Mouse (Mus musculus) MEL (cell line): ENCODE data around the gene Gemin8. TPM values are rescaled to one million over a fixed set of nuclear protein-coding genes. Genes with fewer than 3 reads are reported as not detected.

Source experiments
- DNase-seq: peaks from one replicate; pipeline ENCODE4 v3.0.0; 2011; ENCODE audit warnings: low read depth, low spot score
- H3K27ac ChIP-seq: 2 replicates; pipeline ENCODE4 v1.5.1; 2012; ENCODE audit warnings: low read depth, mild to moderate bottlenecking, control low read depth, low read length, moderate library complexity; ENCODE audit not compliant: control insufficient read depth
- H3K27me3 ChIP-seq, 2 experiments: fragments of 150-350 bp in 1 of 2; sonication (generic) in 1 of 2; 2 replicates each; pipeline ENCODE4 v1.6.1; 2012; ENCODE audit warnings: low read length in 2 of 2, mild to moderate bottlenecking in 2 of 2, improper control_type of control experiment in 1 of 2, moderate library complexity in 1 of 2; ENCODE audit not compliant: insufficient read depth in 2 of 2, control insufficient read depth in 1 of 2
- H3K36me3 ChIP-seq, 2 experiments: 2 replicates each; pipeline ENCODE4 v1.6.1; 2012 to 2014; ENCODE audit warnings: low read length in 2 of 2, improper control_type of control experiment in 1 of 2, inconsistent platforms in 1 of 2, mild to moderate bottlenecking in 1 of 2; ENCODE audit not compliant: insufficient read depth in 2 of 2, control insufficient read depth in 1 of 2
- H3K4me1 ChIP-seq, 2 experiments: fragments of 150-350 bp in 1 of 2; sonication (generic) in 1 of 2; 2 replicates each; pipeline ENCODE4 v1.6.1; 2012; ENCODE audit warnings: low read length in 2 of 2, improper control_type of control experiment in 1 of 2, mild to moderate bottlenecking in 1 of 2; ENCODE audit not compliant: insufficient read depth in 2 of 2, control insufficient read depth in 1 of 2
- H3K4me3 ChIP-seq, 2 experiments: fragments of 150-350 bp in 1 of 2; sonication (generic) in 1 of 2; 2 replicates each; pipeline ENCODE4 v1.5.1; 2012; ENCODE audit warnings: low read depth in 2 of 2, low read length in 2 of 2, mild to moderate bottlenecking in 2 of 2, moderate library complexity in 2 of 2, control low read depth in 1 of 2, improper control_type of control experiment in 1 of 2; ENCODE audit not compliant: control insufficient read depth in 1 of 2, insufficient read depth in 1 of 2
- H3K79me2 ChIP-seq: 2 replicates; pipeline ENCODE4 v1.6.1; 2012; ENCODE audit warnings: mild to moderate bottlenecking, low read length, moderate library complexity; ENCODE audit not compliant: control insufficient read depth, poor library complexity, insufficient read depth
- H3K9ac ChIP-seq: 2 replicates; pipeline ENCODE4 v1.6.1; 2012; ENCODE audit warnings: low read depth, mild to moderate bottlenecking, control low read depth, low read length, moderate library complexity; ENCODE audit not compliant: control insufficient read depth, poor library complexity, severe bottlenecking
- H3K9me3 ChIP-seq: fragments of 150-350 bp; sonication (generic); replicated peaks from 2 replicates; pipeline ENCODE4 v1.6.1; 2012; ENCODE audit warnings: mild to moderate bottlenecking, low read length, improper control_type of control experiment, moderate library complexity; ENCODE audit not compliant: insufficient read depth
- BHLHE40 ChIP-seq: IDR thresholded peaks from 2 replicates; pipeline ENCODE4 v1.6.1; 2012; ENCODE audit warnings: low read depth, mild to moderate bottlenecking, inconsistent platforms, low read length, improper control_type of control experiment, borderline replicate concordance
- CHD1 ChIP-seq: IDR thresholded peaks from 2 replicates; pipeline ENCODE4 v1.6.1; 2012; ENCODE audit warnings: low read depth, mild to moderate bottlenecking, inconsistent platforms, low read length, improper control_type of control experiment
- CHD2 ChIP-seq: IDR thresholded peaks from 2 replicates; pipeline ENCODE4 v1.6.1; 2011; ENCODE audit warnings: low read length, improper control_type of control experiment
- CTCF ChIP-seq, 3 experiments: IDR thresholded peaks in 2 of 3; conservative IDR thresholded peaks in 1 of 3; 2 replicates each; pipeline ENCODE4 v1.5.1; 2011 to 2012; ENCODE audit warnings: low read length in 3 of 3, low read depth in 2 of 3, mild to moderate bottlenecking in 2 of 3, improper control_type of control experiment in 1 of 3, inconsistent platforms in 1 of 3, mixed read lengths in 1 of 3, moderate library complexity in 1 of 3; ENCODE audit not compliant: control insufficient read depth in 1 of 3, insufficient read depth in 1 of 3, poor library complexity in 1 of 3, severe bottlenecking in 1 of 3
- E2F4 ChIP-seq: IDR thresholded peaks from 2 replicates; pipeline ENCODE4 v1.6.1; 2011; ENCODE audit warnings: low read depth, low read length, improper control_type of control experiment, borderline replicate concordance
- ELF1 ChIP-seq: IDR thresholded peaks from 2 replicates; pipeline ENCODE4 v1.6.1; 2014; ENCODE audit warnings: low read depth, mild to moderate bottlenecking, inconsistent platforms, low read length, improper control_type of control experiment, moderate library complexity
- ETS1 ChIP-seq: IDR thresholded peaks from 2 replicates; pipeline ENCODE4 v1.6.1; 2012; ENCODE audit warnings: low read depth, mild to moderate bottlenecking, inconsistent platforms, low read length, improper control_type of control experiment, moderate library complexity
- GABPA ChIP-seq: IDR thresholded peaks from 2 replicates; pipeline ENCODE4 v1.6.1; 2012; ENCODE audit warnings: low read depth, mild to moderate bottlenecking, inconsistent platforms, low read length, improper control_type of control experiment, moderate library complexity
- GATA1 ChIP-seq: IDR thresholded peaks from 2 replicates; pipeline ENCODE4 v1.6.1; 2011; ENCODE audit warnings: low read depth, low read length, improper control_type of control experiment
- HCFC1 ChIP-seq: IDR thresholded peaks from 2 replicates; pipeline ENCODE4 v1.6.1; 2012; ENCODE audit warnings: low read depth, mild to moderate bottlenecking, inconsistent platforms, low read length, improper control_type of control experiment, moderate library complexity
- KAT2A ChIP-seq: conservative IDR thresholded peaks from 2 replicates; pipeline ENCODE4 v1.6.1; 2012; ENCODE audit warnings: low read depth, low read length, improper control_type of control experiment, inconsistent platforms
- MAZ ChIP-seq: IDR thresholded peaks from 2 replicates; pipeline ENCODE4 v1.6.1; 2012; ENCODE audit warnings: low read depth, mild to moderate bottlenecking, inconsistent platforms, low read length, improper control_type of control experiment
- MXI1 ChIP-seq: IDR thresholded peaks from 2 replicates; pipeline ENCODE4 v1.6.1; 2011; ENCODE audit warnings: mild to moderate bottlenecking, low read depth, low read length, improper control_type of control experiment
- MYB ChIP-seq: IDR thresholded peaks from 2 replicates; pipeline ENCODE4 v1.6.1; 2011; ENCODE audit warnings: mild to moderate bottlenecking, low read depth, low read length, improper control_type of control experiment
- MYC ChIP-seq: IDR thresholded peaks from 2 replicates; pipeline ENCODE4 v1.6.1; 2011; ENCODE audit warnings: low read depth, mild to moderate bottlenecking, low read length, improper control_type of control experiment, moderate library complexity
- NRF1 ChIP-seq: IDR thresholded peaks from 2 replicates; pipeline ENCODE4 v1.6.1; 2014; ENCODE audit warnings: low read depth, mild to moderate bottlenecking, inconsistent platforms, low read length, improper control_type of control experiment, moderate library complexity; ENCODE audit not compliant: poor library complexity, insufficient read depth, severe bottlenecking
- POLR2A ChIP-seq, 2 experiments: IDR thresholded peaks; 2 replicates each; pipeline ENCODE4 v1.6.1; 2011 to 2012; ENCODE audit warnings: low read length in 2 of 2, mild to moderate bottlenecking in 2 of 2, control low read depth in 1 of 2, improper control_type of control experiment in 1 of 2, low read depth in 1 of 2, moderate library complexity in 1 of 2; ENCODE audit not compliant: control insufficient read depth in 1 of 2, insufficient read depth in 1 of 2, poor library complexity in 1 of 2
- POLR2AphosphoS5 ChIP-seq: IDR thresholded peaks from 2 replicates; pipeline ENCODE4 v1.6.1; 2012; ENCODE audit warnings: low read depth, borderline replicate concordance, mild to moderate bottlenecking, inconsistent platforms, low read length, moderate library complexity, mixed read lengths
- RAD21 ChIP-seq: IDR thresholded peaks from 2 replicates; pipeline ENCODE4 v1.6.1; 2011; ENCODE audit warnings: mild to moderate bottlenecking, low read depth, low read length, improper control_type of control experiment
- RCOR1 ChIP-seq: IDR thresholded peaks from 2 replicates; pipeline ENCODE4 v1.6.1; 2012; ENCODE audit warnings: low read depth, mild to moderate bottlenecking, inconsistent platforms, low read length, improper control_type of control experiment
- SMC3 ChIP-seq: IDR thresholded peaks from 2 replicates; pipeline ENCODE4 v1.6.1; 2011; ENCODE audit warnings: low read depth, low read length, improper control_type of control experiment
- TBP ChIP-seq: IDR thresholded peaks from 2 replicates; pipeline ENCODE4 v1.8.0; 2011; ENCODE audit warnings: low read depth, low read length, improper control_type of control experiment
- TCF12 ChIP-seq: IDR thresholded peaks from 2 replicates; pipeline ENCODE4 v1.6.1; 2014; ENCODE audit warnings: low read depth, mild to moderate bottlenecking, inconsistent platforms, low read length, improper control_type of control experiment, moderate library complexity
- UBTF ChIP-seq: IDR thresholded peaks from 2 replicates; pipeline ENCODE4 v1.6.1; 2012; ENCODE audit warnings: low read depth, mild to moderate bottlenecking, inconsistent platforms, low read length, improper control_type of control experiment, moderate library complexity, borderline replicate concordance; ENCODE audit not compliant: insufficient read depth
- USF1 ChIP-seq: IDR thresholded peaks from 2 replicates; pipeline ENCODE4 v1.6.1; 2014; ENCODE audit warnings: low read depth, mild to moderate bottlenecking, inconsistent platforms, low read length, improper control_type of control experiment, moderate library complexity
- ZC3H11A ChIP-seq: IDR thresholded peaks from 2 replicates; pipeline ENCODE4 v1.6.1; 2012; ENCODE audit warnings: low read depth, mild to moderate bottlenecking, inconsistent platforms, low read length, improper control_type of control experiment
- ZKSCAN1 ChIP-seq: IDR thresholded peaks from 2 replicates; pipeline ENCODE4 v1.6.1; 2012; ENCODE audit warnings: low read depth, mild to moderate bottlenecking, inconsistent platforms, low read length, improper control_type of control experiment, moderate library complexity
- polyA plus RNA-seq, 2 experiments: library from polyadenylated mRNA; stranded (reverse) in 1 of 2; unstranded in 1 of 2; fragments of >175 nt in 1 of 2; fragments of >200 nt in 1 of 2; gene quantifications; 2 replicates each; pipeline versions ENCODE4 v1.2.1 to v1.2.4; 2012; ENCODE audit warnings: low replicate concordance in 2 of 2, low read depth in 1 of 2; ENCODE audit not compliant: insufficient read length in 2 of 2, insufficient read depth in 1 of 2, missing spikeins in 1 of 2
- total RNA-seq: library from RNA; depleted of rRNA; stranded (reverse); fragments of 300-350 nt; gene quantifications from 2 replicates; pipeline ENCODE4 v1.2.3, GENCODE M21; 2012

Gene Gemin8
- total and polyA plus RNA-seq, 3 experiments, result 13.2 to 35.8 TPM; not detected in 1

DNA sequence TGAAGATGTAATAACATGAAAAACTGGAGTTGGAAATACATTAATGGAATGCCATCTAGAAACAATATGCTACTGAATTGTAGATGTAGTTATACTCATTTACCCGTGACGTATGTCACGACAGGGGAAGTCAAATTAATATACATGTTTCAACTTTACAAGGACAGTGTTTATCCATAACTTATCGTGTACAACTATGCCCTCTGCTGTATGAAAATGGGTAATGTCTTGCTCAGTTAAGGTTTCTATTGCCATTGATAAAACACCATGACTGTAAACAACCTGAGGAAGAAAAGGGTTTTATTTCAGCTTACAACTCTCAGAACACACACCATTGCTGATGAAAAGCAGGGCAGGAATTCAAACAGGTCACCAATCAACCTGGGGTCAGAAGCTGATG lies 7.5 kb upstream of the Gemin8 start (continued):
- no peak for TF ChIP-seq USF1
- TF ChIP-seq BHLHE40, result no peak
- no peak for TF ChIP-seq UBTF
- TF ChIP-seq E2F4, result no peak

DNA sequence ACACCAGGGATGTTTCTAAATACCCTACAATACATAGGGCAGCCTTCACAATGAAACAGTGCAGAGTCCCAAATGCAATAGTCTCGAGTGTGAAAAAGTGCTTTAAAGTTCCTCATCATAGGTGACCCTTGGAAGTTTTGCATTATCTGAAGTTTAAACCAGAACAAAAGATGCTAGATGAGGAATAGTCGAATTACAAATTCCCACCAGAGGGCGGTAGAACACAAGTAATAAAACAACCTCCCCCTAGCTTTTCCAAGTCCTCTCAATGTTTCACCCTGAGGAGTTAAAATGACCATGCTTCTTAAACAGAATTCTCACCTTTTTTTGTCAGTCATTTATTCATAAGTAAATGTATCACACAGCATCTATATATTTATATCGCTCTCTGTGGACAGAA lies 2.9 kb upstream of the Gemin8 start:
- no peaks in the 10 kb centered on the region for H3K9me3 ChIP-seq
- no peak overlapping the region for H3K9ac ChIP-seq
- H3K4me1 ChIP-seq, result peaks cover 9 to 10% of the 10 kb centered on the region in 2 experiments
- peaks cover 8% of the 10 kb centered on the region for H3K79me2 ChIP-seq
- H3K27ac ChIP-seq, result peak overlapping the region; percentile 42
- TF ChIP-seq MXI1, result no peak
- no peak for TF ChIP-seq CHD1
- no peak for TF ChIP-seq CHD2
- no peak for TF ChIP-seq RCOR1
- TF ChIP-seq SMC3, result peak; percentile 83
- TF ChIP-seq POLR2A (IDR thresholded peaks at IDR 0.05; ENCODE audit: control insufficient read depth in 1 of 2, insufficient read depth in 1 of 2, low read depth in 1 of 2, low read length in 2 of 2, poor library complexity in 1 of 2), result no peak
- no peak for TF ChIP-seq MAZ
- TF ChIP-seq CTCF (IDR thresholded peaks at IDR 0.05 in 2 of 3, conservative IDR thresholded peaks at IDR 0.05 in 1 of 3; ENCODE audit: control insufficient read depth in 1 of 3, insufficient read depth in 1 of 3, low read depth in 2 of 3, low read length in 3 of 3, poor library complexity in 1 of 3, severe bottlenecking in 1 of 3), result peak in 2 of 3 experiments; percentile 39 to 85; a peak in 3 of 6 replicates
- TF ChIP-seq HCFC1, result no peak
- TF ChIP-seq KAT2A, result no peak
- no peak for TF ChIP-seq POLR2AphosphoS5
- TF ChIP-seq GATA1, result no peak
- TF ChIP-seq MYB, result no peak
- TF ChIP-seq TBP, result no peak
- peak; percentile 97 for TF ChIP-seq RAD21
- TF ChIP-seq ZC3H11A, result peak; percentile 87
- no peak for TF ChIP-seq ETS1
- TF ChIP-seq ELF1, result no peak
- no peak for TF ChIP-seq GABPA
- peak; percentile 29; the same call in 1 of the 2 replicates for TF ChIP-seq MYC
- TF ChIP-seq ZKSCAN1, result no peak
- TF ChIP-seq TCF12, result no peak
- no peak for TF ChIP-seq NRF1
- no peaks in the 10 kb centered on the region for H3K27me3 ChIP-seq
- peaks cover 0 to 17% of the 10 kb centered on the region in 2 experiments; a peak in 2 of 4 replicates for H3K36me3 ChIP-seq
- peak overlapping the region in 1 of 2 experiments; percentile 28; a peak in 1 of 4 replicates for H3K4me3 ChIP-seq
- DNase-seq, result peak; percentile 85
